Mouse (Mus musculus): ENCODE data around the gene Cdk6.

DNA sequence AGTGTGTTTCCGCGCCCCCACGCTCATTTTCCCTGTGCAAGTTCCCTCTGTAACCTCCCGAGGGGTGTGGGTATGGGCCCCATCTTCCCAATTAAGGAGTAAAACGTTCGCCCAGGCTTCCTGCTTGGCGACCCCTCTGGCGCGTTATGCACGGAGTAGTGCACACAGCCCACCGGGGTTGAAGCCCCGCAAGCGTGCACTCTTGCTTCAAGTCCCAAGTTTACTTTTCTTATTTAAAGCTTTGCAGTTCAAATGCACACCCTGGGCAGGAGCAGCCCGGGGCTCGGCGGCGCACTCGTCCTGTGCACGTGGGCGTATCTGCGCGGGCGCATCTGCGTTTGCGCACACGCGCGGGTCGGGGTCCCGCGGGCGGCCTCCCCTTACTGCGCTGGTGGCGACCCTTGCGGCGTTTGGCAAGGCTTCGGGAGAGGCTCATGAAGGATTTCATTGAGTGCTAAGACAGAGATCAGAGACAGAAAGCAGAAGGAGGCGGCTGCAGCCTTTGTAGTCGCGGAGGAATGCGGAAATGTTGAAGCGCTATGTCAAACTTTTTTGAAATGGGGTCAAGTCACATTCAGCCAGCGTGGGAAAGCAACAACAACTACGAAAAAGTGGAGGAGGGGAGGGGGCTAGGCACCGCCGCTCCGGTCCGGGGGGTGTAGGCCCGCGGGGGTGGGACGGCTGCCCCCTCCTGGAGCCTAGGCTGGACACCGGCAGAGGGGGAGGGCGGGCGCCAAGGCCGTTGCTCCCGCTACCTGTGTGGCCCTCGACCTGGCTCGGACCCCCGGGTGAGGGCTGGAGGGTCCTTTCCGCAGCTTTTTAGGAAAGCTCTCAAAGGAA lies 866 bp downstream of the Cdk6 start:
- TF ChIP-seq HCFC1 (IDR thresholded peaks at IDR 0.05; ENCODE audit: borderline replicate concordance, insufficient read depth, low read length) (no peak), ZNF384 (IDR thresholded peaks at IDR 0.05; ENCODE audit: low read depth, low read length) (no peak)
